Mouse (Mus musculus): ENCODE results near the gene Trpm2. TPM values are rescaled to one million over a fixed set of nuclear protein-coding genes. Genes with fewer than 3 reads are reported as not detected.
"Not testable (repeated sequence)": the region's sequence is repeated elsewhere in the genome, so short reads cannot be mapped to it uniquely, and the experiment has no call there.

Trpm2 gene
- polyA plus RNA-seq, 1 experiment from 2014 or later = 1.6 TPM

DNA sequence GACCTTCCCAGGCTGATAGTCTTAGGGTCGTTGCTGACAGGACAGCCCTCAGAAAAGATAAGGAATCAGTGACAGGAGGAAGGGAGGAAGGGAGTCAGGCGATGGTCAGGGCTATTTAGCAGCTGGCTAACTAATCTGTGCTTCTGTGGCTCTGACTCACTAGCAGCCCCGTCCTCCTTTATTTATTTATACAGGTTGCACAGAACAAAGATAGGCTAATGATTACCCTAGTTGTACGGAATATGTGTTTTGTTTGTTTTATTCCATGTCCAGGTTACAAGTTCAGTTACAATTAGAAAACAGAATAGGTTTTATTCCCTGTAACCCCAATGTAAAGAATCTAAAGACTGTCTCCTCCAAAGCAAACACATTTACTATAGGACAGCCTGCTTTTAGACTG lies 5.3 kb upstream of the Trpm2 start:
- WGBS = 6% methylated on average over 4 of the region's 4 CpGs
- ATAC-seq (ENCODE audit: borderline replicate concordance, extremely low read depth, low FRiP score, low TSS enrichment) = no peak
- H3K27me3 ChIP-seq = peaks cover under 1% of the 10 kb centered on the region
- no peak overlapping the region for H3K9ac ChIP-seq
- H3K4me3 ChIP-seq = no peak overlapping the region
- H3K27ac ChIP-seq = no peak overlapping the region
- H3K36me3 ChIP-seq = no peaks in the 10 kb centered on the region
- H3K4me2 ChIP-seq = no peak overlapping the region
- no peaks in the 10 kb centered on the region for H3K9me3 ChIP-seq
- peaks cover 13% of the 10 kb centered on the region for H3K4me1 ChIP-seq

GRCm38 (mm10) chr10:77974811-77975210 lies 4.4 kb upstream of the Trpm2 start:
- WGBS = 54% methylated on average over 5 of the region's 5 CpGs
- no peak overlapping the region for H3K4me3 ChIP-seq
- no peak overlapping the region for H3K4me2 ChIP-seq
- no peak overlapping the region for H3K27ac ChIP-seq
- no peak overlapping the region for H3K9ac ChIP-seq
- no peaks in the 10 kb centered on the region for H3K9me3 ChIP-seq
- H3K27me3 ChIP-seq = peaks cover 9% of the 10 kb centered on the region
- no peak for ATAC-seq (ENCODE audit: borderline replicate concordance, extremely low read depth, low FRiP score, low TSS enrichment)
- H3K4me1 ChIP-seq = peaks cover 16% of the 10 kb centered on the region
- H3K36me3 ChIP-seq = no peaks in the 10 kb centered on the region

- H3K4me3 ChIP-seq = no peak overlapping the region
- 57% methylated on average over 5 of the region's 5 CpGs for WGBS
- no peak overlapping the region for H3K9ac ChIP-seq
- H3K27me3 ChIP-seq = peaks cover 14% of the 10 kb centered on the region
- no peak for ATAC-seq (ENCODE audit: borderline replicate concordance, extremely low read depth, low FRiP score, low TSS enrichment)
- no peaks in the 10 kb centered on the region for H3K9me3 ChIP-seq
- no peak overlapping the region for H3K27ac ChIP-seq
- H3K4me2 ChIP-seq = no peak overlapping the region
- peaks cover 18% of the 10 kb centered on the region for H3K4me1 ChIP-seq
- H3K36me3 ChIP-seq = no peaks in the 10 kb centered on the region
Observed at GRCm38 (mm10) chr10:77974323-77974722, 4.0 kb upstream of the Trpm2 start.

DNA sequence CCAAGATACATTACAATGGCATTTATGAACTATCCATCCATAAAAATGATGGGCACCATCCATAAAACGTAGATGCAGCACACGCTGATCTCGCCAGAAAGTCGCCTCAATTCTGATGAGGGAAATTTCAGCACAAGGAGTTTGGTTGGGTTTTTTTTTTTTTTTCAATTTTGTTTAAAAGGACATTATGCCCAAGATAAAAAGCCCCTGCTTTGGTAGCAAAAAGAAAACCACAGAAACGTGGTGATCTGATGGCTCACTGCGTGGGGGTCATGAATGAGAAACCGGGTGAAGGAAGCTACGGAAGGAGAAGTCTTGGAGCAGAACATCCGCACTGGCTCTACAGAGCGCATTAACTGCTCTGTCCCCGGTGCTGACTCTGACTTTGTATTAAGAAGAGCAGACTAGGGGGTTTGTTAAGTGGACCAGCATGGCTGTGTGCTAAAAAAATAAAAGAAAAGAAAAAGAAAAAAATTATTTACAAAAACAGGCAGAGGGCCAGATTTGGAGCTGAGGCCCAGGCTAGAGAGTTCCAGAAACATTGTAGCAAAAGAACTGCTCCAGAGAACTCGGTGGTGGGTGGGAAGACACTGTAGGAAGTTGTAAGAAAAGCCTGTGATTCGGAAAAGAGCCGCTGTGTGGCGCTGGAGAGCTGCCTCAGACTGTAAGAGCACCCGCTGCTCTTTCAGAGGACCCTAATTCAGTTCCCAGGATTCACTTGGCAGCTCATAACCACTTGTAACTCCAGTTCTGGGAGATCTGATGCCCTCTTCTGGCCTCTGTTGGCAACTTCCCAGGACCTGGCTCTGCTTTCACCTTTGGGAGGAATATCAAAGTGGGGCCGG lies 1.6 kb upstream of the Trpm2 start:
- WGBS = 60% methylated on average over 17 of the region's 17 CpGs
- H3K4me3 ChIP-seq = no peak overlapping the region
- no peak overlapping the region for H3K9ac ChIP-seq
- no peak for ATAC-seq (ENCODE audit: borderline replicate concordance, extremely low read depth, low FRiP score, low TSS enrichment)
- H3K9me3 ChIP-seq = no peaks in the 10 kb centered on the region
- H3K4me2 ChIP-seq = no peak overlapping the region
- no peak overlapping the region for H3K27ac ChIP-seq
- H3K27me3 ChIP-seq = peaks cover 31% of the 10 kb centered on the region
- 0 out of 2 replicates have a peak, but pooled peaks cover 7% of the 10 kb centered on the region for H3K4me1 ChIP-seq
- H3K36me3 ChIP-seq = no peaks in the 10 kb centered on the region

DNA sequence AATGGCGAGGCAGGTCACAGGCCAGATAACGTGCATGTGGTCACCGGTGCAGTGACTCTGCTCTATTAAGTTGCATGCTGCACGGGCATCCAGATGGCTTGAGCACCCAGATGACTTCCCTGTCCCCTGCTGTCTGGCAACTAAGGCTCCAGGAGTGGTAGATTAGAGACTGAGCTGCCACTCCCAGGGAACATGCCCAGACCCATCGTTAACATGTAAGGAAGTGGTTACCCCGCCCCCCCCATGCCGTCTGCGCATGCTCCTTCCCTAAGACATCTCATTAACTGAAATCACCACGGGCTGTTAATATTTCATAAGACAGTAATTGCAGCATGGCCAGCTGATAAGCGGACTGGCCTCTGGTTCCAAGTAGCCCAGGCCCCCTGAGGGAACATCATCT lies 828 bp upstream of the Trpm2 start:
- no peak for ATAC-seq (ENCODE audit: borderline replicate concordance, extremely low read depth, low FRiP score, low TSS enrichment)
- 85% methylated on average over 10 of the region's 10 CpGs for WGBS
- Histone ChIP-seq H3K27ac (no peak overlapping the region), H3K9ac (no peak overlapping the region), H3K4me3 (no peak overlapping the region), H3K27me3 (peaks cover 31% of the 10 kb centered on the region), H3K36me3 (no peaks in the 10 kb centered on the region), H3K4me1 (0 out of 2 replicates have a peak, but pooled peaks cover 7% of the 10 kb centered on the region), H3K9me3 (no peaks in the 10 kb centered on the region), H3K4me2 (no peak overlapping the region)

DNA sequence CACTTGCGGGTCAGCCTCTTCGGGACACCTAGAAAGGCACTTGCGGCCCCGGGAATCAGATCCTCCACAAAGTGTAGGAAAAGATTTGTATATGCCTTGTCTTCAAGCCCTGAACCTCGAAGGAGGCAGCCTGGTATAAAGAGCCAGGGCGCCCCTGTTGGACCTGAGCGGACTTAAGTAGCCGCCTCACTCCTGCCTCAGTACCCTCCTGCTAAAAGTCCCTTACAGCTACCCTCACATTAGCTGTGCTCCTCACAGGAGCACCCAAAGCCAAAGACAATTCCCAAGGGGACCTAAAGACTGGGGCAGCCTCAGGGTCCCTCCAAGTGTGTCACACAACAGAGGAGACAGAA lies 414 bp downstream of the Trpm2 start:
- H3K36me3 ChIP-seq = no peaks in the 10 kb centered on the region
- ATAC-seq (ENCODE audit: borderline replicate concordance, extremely low read depth, low FRiP score, low TSS enrichment) = no peak
- 0 out of 2 replicates have a peak, but pooled peaks cover 7% of the 10 kb centered on the region for H3K4me1 ChIP-seq
- 8% methylated on average over 8 of the region's 8 CpGs for WGBS
- H3K9ac ChIP-seq = no peak overlapping the region; the same call in 1 of the 2 replicates
- H3K4me2 ChIP-seq = peak overlapping the region; percentile 53
- peaks cover 31% of the 10 kb centered on the region for H3K27me3 ChIP-seq
- H3K27ac ChIP-seq = no peak overlapping the region
- H3K4me3 ChIP-seq = peak overlapping the region; percentile 23
- no peaks in the 10 kb centered on the region for H3K9me3 ChIP-seq

- no peak overlapping the region; the same call in 1 of the 2 replicates for H3K9ac ChIP-seq
- peak overlapping the region; percentile 23 for H3K4me3 ChIP-seq
- H3K36me3 ChIP-seq = no peaks in the 10 kb centered on the region
- 3% methylated on average over 26 of the region's 26 CpGs for WGBS
- H3K9me3 ChIP-seq = no peaks in the 10 kb centered on the region
- H3K27ac ChIP-seq = no peak overlapping the region
- ATAC-seq (ENCODE audit: borderline replicate concordance, extremely low read depth, low FRiP score, low TSS enrichment) = no peak
- H3K4me1 ChIP-seq = 0 out of 2 replicates have a peak, but pooled peaks cover 7% of the 10 kb centered on the region
- H3K4me2 ChIP-seq = peak overlapping the region; percentile 53
- H3K27me3 ChIP-seq = peaks cover 31% of the 10 kb centered on the region
Observed at GRCm38 (mm10) chr10:77969274-77969972, 940 bp downstream of the Trpm2 start.

- no peak overlapping the region for H3K4me2 ChIP-seq
- H3K4me1 ChIP-seq = no peaks in the 10 kb centered on the region
- H3K27me3 ChIP-seq = peaks cover 14% of the 10 kb centered on the region
- H3K4me3 ChIP-seq = no peak overlapping the region
- H3K9me3 ChIP-seq = no peaks in the 10 kb centered on the region
- H3K36me3 ChIP-seq = no peaks in the 10 kb centered on the region
- WGBS = 68% methylated on average over 6 of the region's 6 CpGs
- no peak overlapping the region for H3K9ac ChIP-seq
- no peak overlapping the region for H3K27ac ChIP-seq
- no peak for ATAC-seq (ENCODE audit: borderline replicate concordance, extremely low read depth, low FRiP score, low TSS enrichment)
Observed at GRCm38 (mm10) chr10:77963971-77964370, 6.4 kb downstream of the Trpm2 start.

DNA sequence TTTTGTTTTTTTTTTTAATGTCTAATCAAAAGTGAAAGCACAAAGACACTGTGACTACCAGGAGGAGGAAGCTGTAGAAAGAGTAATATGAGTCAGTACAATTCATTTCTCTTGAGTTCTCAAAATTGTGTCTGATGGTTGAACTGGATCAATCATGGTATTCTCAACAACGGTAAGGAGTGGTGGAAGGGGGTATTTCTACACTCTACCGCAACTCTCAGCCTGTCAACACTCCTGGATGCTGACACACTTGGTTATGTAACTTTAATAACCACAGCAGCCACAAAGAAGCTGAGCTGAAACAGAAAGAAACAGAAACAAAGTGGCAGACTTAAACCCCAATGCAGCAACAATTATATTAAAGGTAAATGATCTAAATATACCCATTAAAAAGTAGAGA lies 7.6 kb downstream of the Trpm2 start:
- H3K36me3 ChIP-seq = no peaks in the 10 kb centered on the region
- no peaks in the 10 kb centered on the region for H3K4me1 ChIP-seq
- peaks cover 1% of the 10 kb centered on the region; the same call in 1 of the 2 replicates for H3K27me3 ChIP-seq
- ATAC-seq (ENCODE audit: borderline replicate concordance, extremely low read depth, low FRiP score, low TSS enrichment) = no peak
- H3K9ac ChIP-seq = no peak overlapping the region
- no peaks in the 10 kb centered on the region for H3K9me3 ChIP-seq
- no peak overlapping the region for H3K27ac ChIP-seq
- no peak overlapping the region for H3K4me3 ChIP-seq
- H3K4me2 ChIP-seq = no peak overlapping the region
- 84% methylated on average over 2 of the region's 2 CpGs for WGBS

DNA sequence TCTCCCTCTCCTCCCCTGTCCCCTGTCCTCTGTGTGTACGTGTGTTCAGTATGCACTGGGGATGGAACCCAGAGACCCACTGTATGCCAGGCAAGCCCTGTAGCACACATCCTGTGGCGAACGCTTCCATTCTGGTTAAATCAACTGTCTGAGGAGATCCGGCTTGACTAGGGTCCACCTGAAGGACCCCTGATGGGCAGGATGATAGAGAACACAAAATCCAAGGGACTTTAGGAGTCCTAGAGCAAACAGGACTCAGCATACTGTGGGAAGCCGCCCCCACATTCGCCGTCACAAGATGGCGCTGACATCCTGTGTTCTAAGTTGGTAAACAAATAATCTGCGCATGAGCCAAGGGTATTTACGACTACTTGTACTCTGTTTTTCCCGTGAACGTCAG lies 19.9 kb downstream of the Trpm2 start:
- not testable (repeated sequence) for H3K27ac ChIP-seq; H3K9me3 ChIP-seq; ATAC-seq (ENCODE audit: borderline replicate concordance, extremely low read depth, low FRiP score, low TSS enrichment); H3K36me3 ChIP-seq; H3K27me3 ChIP-seq; H3K4me1 ChIP-seq; H3K4me2 ChIP-seq; H3K4me3 ChIP-seq; H3K9ac ChIP-seq
- 88% methylated on average over 9 of the region's 12 CpGs for WGBS

GRCm38 (mm10) chr10:77939685-77940084 lies 30.7 kb downstream of the Trpm2 start:
- Histone ChIP-seq H3K27ac (no peak overlapping the region), H3K4me3 (no peak overlapping the region), H3K9me3 (no peaks in the 10 kb centered on the region), H3K36me3 (no peaks in the 10 kb centered on the region), H3K4me2 (no peak overlapping the region), H3K4me1 (no peaks in the 10 kb centered on the region), H3K27me3 (no peaks in the 10 kb centered on the region), H3K9ac (no peak overlapping the region)
- no peak for ATAC-seq (ENCODE audit: borderline replicate concordance, extremely low read depth, low FRiP score, low TSS enrichment)
- 50% methylated on average over 2 of the region's 2 CpGs for WGBS

DNA sequence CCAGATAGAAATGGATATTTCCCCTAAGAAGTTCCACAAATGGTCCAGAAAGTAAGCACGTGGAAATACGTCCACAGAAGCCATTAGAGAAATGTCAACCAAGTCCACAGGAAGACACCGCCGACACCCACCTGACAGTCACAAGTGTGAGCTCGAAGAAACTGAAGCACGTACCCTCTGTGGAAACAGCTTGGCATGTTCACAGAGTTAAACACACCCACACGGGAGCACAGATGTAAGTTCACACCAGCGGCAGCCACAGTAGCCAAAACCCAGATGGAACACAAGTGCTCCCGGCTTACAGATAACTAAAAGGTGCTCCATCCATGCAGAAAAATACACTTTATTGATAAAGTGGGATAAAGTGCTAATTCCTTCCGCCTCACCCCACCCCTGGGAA lies 43.0 kb downstream of the Trpm2 start:
- no peak overlapping the region for H3K9ac ChIP-seq
- no peak for ATAC-seq (ENCODE audit: borderline replicate concordance, extremely low read depth, low FRiP score, low TSS enrichment)
- no peaks in the 10 kb centered on the region for H3K9me3 ChIP-seq
- no peaks in the 10 kb centered on the region for H3K36me3 ChIP-seq
- WGBS = 66% methylated on average over 10 of the region's 10 CpGs
- no peaks in the 10 kb centered on the region for H3K27me3 ChIP-seq
- H3K27ac ChIP-seq = no peak overlapping the region
- H3K4me2 ChIP-seq = no peak overlapping the region
- no peak overlapping the region for H3K4me3 ChIP-seq
- H3K4me1 ChIP-seq = no peaks in the 10 kb centered on the region
